Mouse (Mus musculus): ENCODE measurements at regions not wholly inside any gene's neighbourhood (a gene's known extent, or its start where the extent isn't known, plus 50 kb on each side); places are given as distances from the start of the nearest gene placed in this dataset.

- TF ChIP-seq POLR2A (IDR thresholded peaks at IDR 0.05; ENCODE audit: borderline replicate concordance, extremely low read depth, insufficient read depth, insufficient read length, poor library complexity, severe bottlenecking), result no peak
- TF ChIP-seq CTCF (IDR thresholded peaks at IDR 0.05; ENCODE audit: borderline replicate concordance, extremely low read depth, insufficient read depth, insufficient read length), result peak; percentile 91
Observed at GRCm38 (mm10) chr10:99577041-99577681, 182.3 kb downstream of the Csl start.
